Mouse (Mus musculus): ENCODE results near the gene Fam107b. TPM values are rescaled to one million over a fixed set of nuclear protein-coding genes. Genes with fewer than 3 reads are reported as not detected.

Gene Fam107b
- total RNA-seq, 2 experiments from 2014 or later = 11.2 to 19.0 TPM

DNA sequence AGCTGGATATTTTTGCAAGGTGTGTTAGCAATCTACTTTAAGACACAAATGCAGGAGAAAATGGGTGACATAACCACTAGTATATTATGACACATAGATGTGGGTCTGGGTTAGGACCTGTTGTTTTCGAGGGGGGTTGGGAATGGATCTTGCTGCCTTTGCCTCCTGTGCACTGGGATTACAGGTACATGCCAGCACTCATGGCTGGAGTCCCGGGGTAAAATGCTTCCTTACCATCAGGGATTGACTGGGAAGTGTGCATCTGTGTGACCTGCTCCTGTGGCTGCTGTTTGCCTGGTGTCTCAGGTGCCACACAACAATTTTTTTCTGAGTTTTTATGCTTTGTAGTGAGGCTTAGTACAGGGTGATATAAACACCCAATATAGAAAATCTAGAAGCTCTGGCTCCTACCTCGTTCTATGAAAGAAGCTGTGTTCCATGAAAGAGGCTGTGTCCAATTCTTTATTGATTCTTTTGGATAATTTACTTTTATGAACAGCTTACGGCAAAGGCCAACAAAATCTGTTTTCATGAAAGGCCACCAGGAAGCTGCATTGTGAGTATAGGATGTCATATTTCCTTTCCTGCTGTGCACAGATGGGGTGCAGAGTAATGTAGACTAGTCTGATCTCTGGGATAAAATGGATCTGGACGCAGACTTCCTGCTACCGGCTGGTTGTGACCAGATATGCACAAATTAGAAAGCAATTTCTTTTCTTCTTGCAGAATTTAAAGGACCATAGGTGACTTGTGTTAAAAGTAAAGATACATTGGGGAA lies 167.8 kb downstream of the Fam107b start:
- no peak for DNase-seq (ENCODE audit: low spot score in 2 of 2)

DNA sequence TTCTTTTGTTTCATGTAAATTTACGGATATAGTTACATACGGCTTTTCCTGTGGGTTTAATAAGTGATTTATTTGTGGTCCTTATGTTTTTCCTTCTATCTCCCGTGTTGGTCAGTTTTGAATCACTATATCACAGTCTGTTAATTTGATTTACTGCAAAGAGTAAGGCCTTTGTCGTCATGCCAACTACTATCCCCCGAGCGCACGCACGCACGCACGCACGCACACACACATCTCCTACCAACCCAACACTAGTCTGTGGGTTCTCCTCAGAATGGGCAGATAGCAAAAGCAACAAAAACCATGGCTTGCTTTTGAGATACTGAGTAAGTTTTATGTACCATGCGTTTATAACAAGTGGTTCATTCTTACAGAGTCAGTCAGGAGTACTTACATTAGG lies 168.4 kb downstream of the Fam107b start:
- no peak for DNase-seq (ENCODE audit: low spot score in 2 of 2)

DNA sequence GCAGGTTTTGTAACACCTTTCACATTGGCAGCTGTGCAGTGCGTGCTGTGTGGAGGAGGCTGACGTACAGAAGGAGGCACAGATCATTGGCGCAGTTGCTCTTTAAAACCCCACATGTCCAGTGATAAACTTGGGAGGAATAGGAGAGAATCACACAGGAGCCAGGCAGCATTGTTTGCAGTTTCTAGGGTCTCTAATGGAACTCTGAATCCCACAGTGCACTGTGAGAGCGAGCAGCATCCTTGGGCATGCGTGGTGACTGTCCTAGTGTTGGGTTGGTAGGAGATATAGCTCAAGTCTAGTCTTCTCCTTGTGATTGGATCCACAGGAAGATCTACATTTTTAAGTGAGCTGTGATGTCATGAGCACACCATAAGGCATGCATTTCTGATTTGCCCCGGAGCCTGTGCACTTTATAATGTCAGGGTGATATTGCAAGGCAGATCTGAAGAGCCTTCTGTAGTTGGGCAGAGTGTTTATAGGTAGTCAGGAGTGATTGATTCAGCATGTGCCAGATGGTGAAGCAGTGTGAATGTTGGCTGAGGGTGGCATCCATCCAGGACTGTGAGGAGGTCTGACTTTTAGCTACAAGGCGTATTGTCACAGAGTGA lies 169.2 kb downstream of the Fam107b start:
- DNase-seq (ENCODE audit: low spot score in 2 of 2) = no peak

DNA sequence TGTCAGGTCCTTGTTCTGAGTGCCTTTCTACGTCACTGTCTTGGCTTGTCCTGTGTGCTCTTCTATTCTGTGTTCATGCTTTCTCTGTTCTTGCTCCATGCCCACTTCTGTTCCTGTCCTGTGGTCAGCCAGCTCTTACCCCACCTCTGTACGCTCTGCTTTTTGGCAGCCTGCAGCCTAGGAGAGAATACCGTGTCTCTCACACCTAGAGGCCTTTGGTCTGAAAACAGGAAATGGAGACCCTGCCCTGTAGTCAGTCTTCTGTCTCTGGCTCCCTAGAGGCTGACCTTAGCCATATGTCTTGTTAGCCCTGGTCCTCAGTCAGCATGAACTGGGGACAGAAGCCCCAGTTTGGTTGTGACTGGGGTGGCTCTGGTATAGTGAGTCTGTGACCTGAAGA lies 170.0 kb downstream of the Fam107b start:
- DNase-seq (ENCODE audit: low spot score in 2 of 2) = no peak

DNA sequence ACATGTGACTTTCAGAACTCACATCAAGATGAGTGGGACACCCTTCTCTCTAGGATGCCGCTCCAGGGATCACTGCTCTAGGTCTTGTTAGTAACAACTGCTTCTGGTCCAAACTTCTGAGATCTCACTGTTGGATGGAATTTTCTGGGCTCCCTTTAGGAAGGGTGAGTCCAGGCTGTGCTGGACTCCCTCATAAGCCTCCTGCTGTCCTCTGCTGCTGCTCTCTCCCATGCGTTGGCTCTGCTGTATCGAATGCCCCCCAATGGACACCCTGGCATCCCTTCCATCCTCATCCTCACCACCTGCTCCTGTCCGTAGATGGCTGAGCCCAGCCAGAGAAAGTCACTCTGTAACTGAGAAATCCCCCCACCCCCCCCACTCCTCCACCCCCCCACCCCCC lies 170.4 kb downstream of the Fam107b start:
- DNase-seq (ENCODE audit: low spot score in 2 of 2) = no peak

DNA sequence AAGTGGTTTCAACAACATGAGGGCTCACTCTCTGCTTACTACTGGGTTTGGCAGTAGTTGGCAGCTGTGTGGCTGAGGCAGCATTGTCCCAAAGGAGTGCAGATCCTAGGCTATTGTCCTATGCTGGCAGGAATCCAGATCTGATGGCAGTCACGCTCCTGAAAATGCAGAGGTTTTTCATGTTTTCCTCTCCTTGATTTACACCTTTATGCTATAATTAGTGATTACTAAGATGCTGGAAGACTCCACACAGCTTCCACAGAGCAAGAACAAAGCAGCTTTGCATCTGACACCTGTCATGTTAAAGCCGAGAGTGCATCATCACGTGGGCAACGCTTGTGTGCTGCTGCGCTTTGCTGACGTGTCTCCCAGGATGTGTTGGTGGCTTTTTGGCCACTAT lies 172.2 kb downstream of the Fam107b start:
- DNase-seq (ENCODE audit: low spot score in 2 of 2) = no peak

DNA sequence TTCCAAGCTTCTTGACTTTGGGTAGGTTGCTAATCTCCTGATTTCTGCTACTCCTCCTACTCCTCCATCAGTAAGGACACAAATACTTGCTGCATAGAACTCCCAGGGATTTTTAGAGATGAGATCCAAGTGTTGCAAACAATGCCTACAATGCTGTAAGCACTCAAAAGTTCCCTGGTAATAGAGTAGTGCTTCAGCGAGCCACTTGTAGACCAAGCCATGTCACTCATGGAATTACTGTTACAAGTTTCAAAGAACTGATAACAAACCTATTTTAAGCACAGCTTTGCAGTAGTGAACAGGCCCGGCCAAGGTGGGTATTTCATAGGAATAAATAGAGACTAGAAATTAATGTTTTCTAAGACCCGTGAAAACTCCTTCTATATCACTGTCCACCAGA lies 174.8 kb downstream of the Fam107b start:
- DNase-seq (ENCODE audit: low spot score in 2 of 2) = no peak

DNA sequence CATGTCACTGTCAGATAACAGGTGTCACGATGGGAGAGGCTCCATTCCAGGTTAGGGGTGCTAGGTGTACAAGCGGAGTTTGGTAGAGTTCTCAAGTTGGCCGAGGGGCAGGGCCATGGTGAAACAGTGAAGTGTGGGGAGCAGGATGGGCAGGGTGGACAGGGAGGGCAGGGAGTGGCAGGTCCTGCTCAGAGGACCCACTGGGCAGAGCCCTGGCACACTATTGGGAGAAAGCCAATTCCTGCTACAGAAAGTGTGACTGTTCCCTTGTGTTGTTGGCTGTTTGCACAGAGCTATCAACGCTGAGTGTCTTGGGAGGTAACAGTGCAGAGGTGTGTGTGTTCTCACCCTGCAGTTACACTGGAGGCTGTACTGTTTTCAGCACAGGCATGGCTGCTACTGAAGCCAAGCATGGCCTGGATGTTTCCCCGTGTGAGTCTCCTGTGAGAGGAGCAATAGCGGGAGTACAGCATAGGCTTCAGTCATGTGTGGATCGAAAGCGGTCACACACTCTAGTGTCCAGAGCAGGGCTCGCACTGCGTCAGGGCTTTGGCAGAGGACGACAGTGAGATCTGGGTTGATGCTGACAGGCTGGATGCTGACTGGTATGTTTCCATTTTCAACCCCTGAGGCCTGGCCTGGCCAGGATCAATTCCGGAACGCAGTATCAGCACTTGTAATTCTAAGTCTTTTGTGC lies 175.8 kb downstream of the Fam107b start:
- DNase-seq (ENCODE audit: low spot score in 2 of 2) = no peak

DNA sequence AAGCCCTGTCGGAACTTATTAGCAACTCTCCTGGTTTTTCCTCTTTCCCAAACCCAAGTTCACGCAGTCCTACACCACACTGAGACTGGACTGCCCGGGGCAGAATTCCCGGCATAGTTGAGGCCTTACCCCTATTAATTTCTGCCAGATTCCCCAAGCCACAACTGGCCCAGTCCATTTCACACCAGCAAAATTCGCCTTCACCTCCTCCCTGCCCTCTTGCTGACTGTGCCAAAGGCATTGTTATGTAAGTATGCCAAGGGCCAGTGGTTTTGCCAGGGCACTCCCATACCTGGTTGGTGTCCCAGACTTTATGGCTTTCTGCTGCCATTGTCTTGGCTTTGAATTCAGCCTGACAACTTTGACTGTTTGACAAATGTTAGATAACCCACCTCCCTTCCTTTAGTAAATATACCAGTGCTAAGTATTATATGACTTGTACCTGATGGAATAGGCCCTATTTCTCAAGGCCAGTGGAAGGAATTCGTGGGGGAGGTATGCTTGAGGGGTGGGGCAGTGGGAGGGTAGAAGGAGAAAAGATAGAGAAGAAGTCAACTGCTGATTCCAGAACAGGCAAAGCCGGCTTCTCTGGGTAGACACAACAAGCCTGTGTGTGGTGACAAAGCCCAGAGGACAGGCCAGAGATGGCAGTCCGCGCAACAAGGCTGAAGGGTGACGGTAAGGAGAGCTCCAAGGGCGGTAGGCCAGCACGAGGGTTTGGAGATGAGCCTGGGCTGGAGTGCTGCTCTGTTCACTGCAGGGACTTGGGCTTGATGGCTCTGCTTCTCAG lies 178.6 kb downstream of the Fam107b start:
- DNase-seq (ENCODE audit: low spot score in 2 of 2) = no peak

DNA sequence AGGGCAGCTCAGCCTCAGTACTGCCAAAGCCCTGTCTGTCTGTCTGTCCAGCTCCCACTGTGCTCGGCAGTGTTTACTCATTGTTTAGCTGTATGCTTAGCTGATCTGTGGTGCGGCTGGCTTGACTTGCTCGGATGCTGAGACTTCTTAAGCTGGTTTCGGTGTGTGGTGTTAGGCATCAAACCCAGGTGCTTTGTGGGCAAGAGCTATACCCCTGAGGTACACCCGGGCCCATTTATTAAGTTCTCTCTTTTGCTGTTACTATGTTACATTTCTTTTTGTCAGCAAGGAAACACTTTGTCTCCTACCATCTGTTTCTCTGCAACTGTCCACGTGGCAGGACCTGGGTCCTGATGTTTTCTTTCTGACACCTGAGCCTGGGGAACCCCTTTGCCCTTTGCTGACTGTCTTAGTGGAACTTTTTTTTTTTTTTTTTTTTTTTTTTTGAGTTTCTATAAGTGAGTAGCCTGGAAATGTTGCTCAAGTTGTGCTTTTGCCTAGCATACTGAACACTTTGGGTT lies 179.3 kb downstream of the Fam107b start:
- DNase-seq (ENCODE audit: low spot score in 2 of 2) = no peak

DNA sequence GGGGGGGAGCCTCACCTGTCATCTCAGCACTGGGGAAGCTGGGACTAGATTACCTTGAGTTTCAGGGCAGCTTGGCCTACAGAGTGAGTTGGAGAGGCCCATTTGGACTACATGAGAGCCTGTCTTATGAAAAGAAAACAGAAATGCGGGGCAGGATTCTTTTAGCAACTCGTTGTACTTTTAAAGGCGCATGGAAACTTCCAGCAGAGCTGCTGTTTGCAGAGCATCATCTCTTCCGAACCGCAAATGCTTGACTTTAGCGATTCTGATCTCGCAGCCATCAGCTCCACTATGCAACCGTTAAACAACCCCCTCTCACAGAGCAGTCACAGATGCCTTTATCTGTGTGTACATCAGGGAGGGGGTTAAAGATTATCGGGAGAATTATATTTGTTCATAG lies 179.8 kb downstream of the Fam107b start:
- DNase-seq (ENCODE audit: low spot score in 2 of 2) = no peak

DNA sequence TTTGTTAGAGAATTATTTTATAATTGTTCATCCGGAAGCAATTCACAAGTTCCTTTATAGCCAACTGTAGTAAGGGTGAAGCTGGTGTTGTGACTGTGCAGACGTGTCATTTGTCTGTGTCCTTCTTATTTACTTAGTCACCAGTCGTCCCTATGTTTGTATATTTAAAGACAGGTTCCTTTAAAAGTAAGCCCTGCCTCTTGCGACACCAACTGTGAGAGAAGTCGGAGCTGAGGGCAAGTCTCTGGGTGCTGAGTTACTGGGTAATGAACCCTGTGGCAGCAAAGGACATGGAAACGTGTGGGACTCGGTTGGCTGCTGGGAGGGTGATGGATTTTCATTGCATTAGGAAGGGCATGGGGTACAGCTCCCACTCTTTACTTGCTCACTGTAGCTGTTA lies 182.1 kb downstream of the Fam107b start:
- DNase-seq (ENCODE audit: low spot score in 2 of 2) = no peak

DNA sequence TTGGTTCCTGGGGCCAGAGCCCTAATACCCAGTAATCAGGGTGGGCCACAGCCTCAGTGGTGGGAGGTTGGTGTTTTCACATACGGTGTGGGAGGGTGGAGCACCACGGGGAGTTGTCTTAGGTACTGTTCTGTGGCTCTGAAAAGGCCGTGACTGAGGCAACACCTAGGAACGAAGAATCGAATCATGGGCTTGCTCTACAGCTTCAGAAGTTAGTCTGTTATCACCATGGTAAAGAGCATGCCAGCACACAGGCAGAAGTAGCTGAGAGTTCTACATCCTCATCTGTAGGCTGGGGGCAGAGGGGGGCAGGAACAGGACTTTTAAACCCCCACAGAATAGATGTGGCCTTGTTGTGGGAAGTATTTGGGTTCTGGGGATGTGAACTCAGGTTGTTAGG lies 182.6 kb downstream of the Fam107b start:
- DNase-seq (ENCODE audit: low spot score in 2 of 2) = no peak

DNA sequence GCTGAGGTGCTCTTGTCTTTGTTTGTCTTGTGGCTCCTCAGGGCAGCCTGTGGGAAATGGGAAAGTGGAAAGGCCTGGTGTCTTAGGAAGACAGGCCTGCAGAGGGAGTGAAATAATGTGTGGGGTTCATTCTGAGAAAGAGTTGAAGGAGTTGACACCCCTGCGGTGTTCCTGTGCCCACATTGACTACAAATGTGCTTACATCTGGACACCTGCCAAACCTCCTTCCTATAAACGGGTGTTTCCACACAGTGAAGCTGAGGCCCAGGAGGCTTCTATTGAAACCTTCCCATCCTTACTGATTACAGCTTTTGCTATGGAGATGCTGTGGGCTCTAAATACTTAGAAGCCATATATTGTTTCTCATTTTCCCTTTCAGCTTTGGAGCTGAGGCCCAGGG lies 183.5 kb downstream of the Fam107b start:
- no peak for DNase-seq (ENCODE audit: low spot score in 2 of 2)

DNA sequence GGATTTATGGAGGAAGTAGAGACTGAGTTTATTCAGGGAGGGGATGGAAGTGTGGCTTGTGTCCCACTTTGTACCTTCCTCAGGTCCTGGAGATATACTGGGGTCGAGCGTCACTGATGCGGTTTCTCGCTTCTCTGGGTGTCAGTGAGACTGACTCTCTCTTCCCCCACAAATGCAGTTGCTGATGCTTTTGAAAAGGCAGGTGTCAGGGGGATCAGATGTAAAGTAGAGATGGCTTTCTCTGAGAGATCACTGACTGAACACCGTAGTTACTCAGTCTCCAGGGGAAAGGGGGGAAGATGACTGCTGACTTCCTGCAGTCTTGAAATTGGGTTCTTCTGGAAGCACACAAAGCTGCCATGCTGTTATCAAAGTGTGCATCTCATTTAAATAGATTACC lies 185.6 kb downstream of the Fam107b start:
- DNase-seq (ENCODE audit: low spot score in 2 of 2) = no peak

DNA sequence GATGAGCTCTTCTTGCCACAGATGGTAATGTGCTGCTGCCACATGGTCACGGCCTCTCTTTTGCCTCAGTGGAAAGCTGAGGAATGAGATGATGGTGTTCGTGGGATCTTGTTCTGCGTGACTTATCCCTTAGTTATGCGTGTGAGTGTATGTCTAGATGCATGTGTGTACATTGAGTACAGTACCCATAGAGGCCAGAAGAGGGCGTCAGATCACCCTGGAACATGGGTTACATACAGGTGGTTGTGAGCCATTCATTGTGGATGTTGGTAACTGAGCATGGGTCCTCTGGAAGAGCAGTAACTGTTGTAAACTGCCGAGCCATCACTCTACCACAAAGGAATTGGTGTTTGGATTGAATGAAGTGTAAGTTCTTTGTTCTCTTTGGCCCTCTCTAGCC lies 188.1 kb downstream of the Fam107b start:
- no peak for DNase-seq (ENCODE audit: low spot score in 2 of 2)

DNA sequence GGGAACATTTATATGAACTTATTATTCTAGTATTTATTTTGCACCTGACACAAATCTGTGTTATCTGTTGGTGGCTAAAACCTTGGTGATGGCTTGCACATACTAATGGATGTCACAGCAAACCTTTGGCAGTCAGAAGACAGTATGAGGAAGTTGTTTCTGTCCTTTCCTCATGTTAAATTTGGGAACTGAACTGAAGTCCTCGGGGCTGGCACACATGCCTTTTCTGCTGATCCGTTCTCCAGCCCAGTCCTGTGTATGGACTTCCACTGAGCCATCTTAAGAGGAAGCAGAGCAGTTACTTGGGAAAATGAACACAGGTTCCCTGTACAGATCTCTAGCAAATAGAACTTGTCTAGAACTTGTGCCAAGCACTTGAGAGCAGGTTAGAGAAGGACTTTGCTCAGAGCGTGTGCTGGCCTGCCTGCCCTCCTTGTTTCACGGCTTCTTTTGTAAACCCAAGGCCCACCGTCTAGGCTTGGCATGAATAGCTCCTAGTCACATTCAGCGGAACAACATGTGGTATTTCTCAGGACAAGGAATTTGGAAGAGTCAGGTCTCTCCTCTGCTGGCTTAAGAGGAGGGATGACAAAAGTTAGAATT lies 190.0 kb downstream of the Fam107b start:
- no peak for DNase-seq (ENCODE audit: low spot score in 2 of 2)

DNA sequence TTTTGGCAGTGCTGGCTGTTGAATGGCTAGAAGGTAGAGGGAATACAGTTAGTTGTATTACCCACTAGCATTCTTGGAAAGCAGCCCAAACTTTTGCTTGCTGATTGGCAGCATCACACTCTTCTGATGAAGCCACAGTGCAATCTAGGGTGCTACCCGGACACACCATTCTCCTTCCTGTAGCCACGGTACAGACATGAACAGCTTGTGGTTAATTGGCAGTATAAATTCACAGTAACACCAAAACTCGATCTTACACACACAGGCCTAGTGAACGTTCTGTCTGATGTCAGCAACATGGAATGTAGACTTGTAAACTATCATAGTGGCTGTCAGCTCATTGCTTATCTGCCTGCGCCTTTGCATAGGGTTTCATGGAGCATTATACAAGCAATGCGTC lies 193.8 kb downstream of the Fam107b start:
- no peak for DNase-seq (ENCODE audit: low spot score in 2 of 2)

DNA sequence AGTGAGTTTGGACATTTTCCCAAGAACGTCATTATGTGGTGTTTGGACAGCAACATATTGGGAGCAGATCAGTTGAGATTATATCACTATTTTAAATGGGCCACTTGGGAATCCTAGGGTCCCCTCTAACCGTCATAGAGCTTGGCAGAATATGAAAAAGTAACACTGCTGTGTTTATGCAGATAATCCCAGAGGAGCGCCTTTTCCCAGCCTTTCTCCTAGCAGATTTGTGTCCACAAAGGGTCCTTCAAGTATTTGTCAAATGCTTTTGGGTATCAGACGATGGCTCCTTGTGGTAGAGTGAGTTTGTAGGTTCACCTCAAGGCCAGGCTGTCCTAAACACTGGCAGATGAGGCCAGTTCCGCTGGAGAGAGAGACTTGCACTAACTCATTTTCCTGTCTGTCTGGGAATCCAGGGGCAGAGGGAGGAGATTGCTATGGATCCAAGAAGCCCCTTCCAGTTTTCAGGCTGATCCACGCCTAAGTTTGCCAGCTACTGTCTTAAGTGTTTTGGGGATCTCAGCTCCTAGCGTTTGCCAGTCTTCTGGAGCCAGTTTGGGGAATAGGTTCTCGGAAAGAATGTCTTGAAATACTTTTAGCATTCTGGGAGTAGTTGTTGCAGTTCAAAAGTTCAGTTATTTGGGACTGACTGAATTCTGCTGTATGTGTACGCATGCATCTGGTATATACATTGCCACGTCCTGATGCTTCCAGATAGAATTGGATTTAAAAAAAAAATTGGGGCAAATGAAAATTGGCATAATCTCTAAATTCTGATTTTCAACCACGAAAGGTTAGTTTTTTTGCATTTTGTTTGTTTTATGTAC lies 195.9 kb downstream of the Fam107b start:
- DNase-seq (ENCODE audit: low spot score in 2 of 2) = no peak

DNA sequence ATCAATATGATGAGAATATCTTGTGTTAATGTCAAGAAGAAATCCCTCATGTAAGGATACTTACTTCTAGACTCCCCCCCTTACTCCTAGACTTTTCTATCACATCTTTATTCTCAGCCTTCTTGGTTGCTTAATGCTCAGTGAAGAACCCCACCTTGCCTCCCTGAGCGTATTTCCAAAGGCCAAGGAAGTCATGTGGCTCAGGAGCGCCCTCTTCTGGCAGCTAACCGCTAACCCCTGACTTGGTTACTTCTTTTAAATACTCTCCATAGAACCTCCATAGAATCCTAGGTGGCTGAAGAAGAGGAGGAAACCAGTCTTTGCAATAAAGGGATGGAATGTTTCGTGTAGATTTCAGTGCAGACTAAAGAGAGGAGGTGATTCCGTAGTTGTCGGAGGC lies 199.0 kb downstream of the Fam107b start:
- peak; percentile 64 to 72 for DNase-seq (ENCODE audit: low spot score in 2 of 2)
